ENCODE assay signal across 8 mouse cellular contexts in the genomic region with DNA sequence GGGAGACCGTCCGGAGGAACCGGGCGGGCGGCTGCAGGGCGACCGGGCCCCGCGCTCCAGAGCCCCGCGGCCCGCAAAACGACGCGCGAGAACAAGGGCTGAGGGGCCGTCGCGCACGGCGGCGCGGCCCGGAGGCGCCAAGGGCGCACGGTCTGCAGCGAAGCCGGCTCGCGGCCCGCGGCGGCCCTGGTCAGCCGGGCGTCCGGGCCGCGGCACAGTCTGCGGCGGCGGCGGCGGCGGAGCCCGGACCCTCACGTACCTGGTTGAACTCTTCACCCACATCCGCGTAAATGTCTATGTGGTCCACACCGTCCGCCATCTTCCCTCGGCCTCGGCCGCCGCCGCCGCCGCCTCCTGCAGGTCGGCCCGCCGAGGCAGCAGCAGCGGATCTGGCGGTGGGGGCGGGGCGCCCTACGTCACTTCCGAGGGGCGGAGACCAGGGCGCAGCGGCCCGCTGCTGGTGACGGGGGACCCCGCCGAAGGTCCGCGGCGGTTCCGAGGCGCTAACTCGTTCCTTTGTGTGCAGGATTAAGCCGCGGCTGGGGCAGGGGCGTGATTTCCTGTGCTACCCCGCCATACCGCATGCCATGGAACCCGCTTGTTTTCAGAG. TPM values are rescaled to one million over a fixed set of nuclear protein-coding genes. Genes with fewer than 3 reads are reported as not detected.
DNase-seq lines count a peak whose midpoint lies in the region; ATAC-seq lines count a peak whose summit lies in the region.

No protein-coding gene starts in this region.

- DNase-seq in R1 (ENCODE audit: low read depth, low spot score), result peak; percentile 95
- DNase-seq in cerebellum, postnatal 14 days, result peak; percentile 99
- DNase-seq in frontal cortex, postnatal 14 days (ENCODE audit: low spot score in 2 of 2), result peak; percentile 85 to 94
- peak; percentile 97 to 98 for DNase-seq in layer of hippocampus, postnatal 25 days (ENCODE audit: extremely low spot score in 1 of 2, low spot score in 1 of 2)
- DNase-seq in lung, postnatal 14 days, result peak; percentile 98
- DNase-seq in ovary, postnatal 36 days (ENCODE audit: low spot score), result peak; percentile 96
- DNase-seq in thymus, postnatal 14 days, result peak; percentile 98

- H3K9me3 ChIP-seq in hindbrain, embryonic 13.5 days, result no peaks in the 10 kb centered on the region

- H3K9ac ChIP-seq in hindbrain, embryonic 13.5 days, result peak overlapping the region; percentile 100

- WGBS in hindbrain, embryonic 13.5 days, result under 1% methylated on average over 68 of the region's 86 CpGs

- H3K4me1 ChIP-seq in hindbrain, embryonic 13.5 days (replicated peaks), result peaks cover 27% of the 10 kb centered on the region

- peak overlapping the region; percentile 98 for H3K27ac ChIP-seq in hindbrain, embryonic 13.5 days

- ATAC-seq in hindbrain, embryonic 13.5 days (ENCODE audit: low FRiP score), result peak; percentile 97

- no peaks in the 10 kb centered on the region for H3K27me3 ChIP-seq in hindbrain, embryonic 13.5 days

- peak overlapping the region; percentile 76 for H3K4me2 ChIP-seq in hindbrain, embryonic 13.5 days

- no peaks in the 10 kb centered on the region for H3K36me3 ChIP-seq in hindbrain, embryonic 13.5 days

- H3K4me3 ChIP-seq in hindbrain, embryonic 13.5 days, result peak overlapping the region; percentile 95

RNA-seq across cellular contexts. Expression of a gene that starts 3.1 kb away (rescaled TPM):
- polyA plus RNA-seq in hindbrain, embryonic 13.5 days (2015; fragmentation: Nextera tagmentation; extraction: Ambion mirVana), result 177 and 179 TPM in 2 replicates
- 100 to 1,000 TPM; 103 to 115 TPM for total RNA-seq in layer of hippocampus, postnatal 25 days (2021)

Comparison
In these comparisons a context has a peak if more than half of its experiments do, and no peak if none do; other contexts are left out.
1. Peak in every context shown above with its lines: DNase-seq, ATAC-seq, H3K4me3 ChIP-seq and H3K27ac ChIP-seq.